Mouse (Mus musculus) erythroid progenitor cell, adult 5-6 weeks (primary cell): ENCODE data around the gene Mapk6. TPM values are rescaled to one million over a fixed set of nuclear protein-coding genes. Genes with fewer than 3 reads are reported as not detected.
A peak's percentile ranks its signal among the peaks of the same experiment; 100 is the strongest.

Experiments used
- ATAC-seq: replicated peaks from 2 replicates; pipeline ENCODE4 v1.8.0; 2016; ENCODE audit warnings: moderate number of reproducible peaks, mild to moderate bottlenecking, moderate TSS enrichment, inconsistent platforms; ENCODE audit not compliant: poor library complexity, low FRiP score, severe bottlenecking
- total RNA-seq, 2 experiments: library from RNA; stranded (forward) in 1 of 2; stranded (reverse) in 1 of 2; fragments of 150-400 nt in 1 of 2; fragments of 186-747, 209-891 nt in 1 of 2; gene quantifications; 2 replicates each; pipeline versions ENCODE4 v1.2.3 to v1.2.4; 2015 to 2017; ENCODE audit warnings: low replicate concordance in 2 of 2

The Mapk6 gene
- total RNA-seq, 2 experiments from 2014 or later = 4.1 to 7.1 TPM

DNA sequence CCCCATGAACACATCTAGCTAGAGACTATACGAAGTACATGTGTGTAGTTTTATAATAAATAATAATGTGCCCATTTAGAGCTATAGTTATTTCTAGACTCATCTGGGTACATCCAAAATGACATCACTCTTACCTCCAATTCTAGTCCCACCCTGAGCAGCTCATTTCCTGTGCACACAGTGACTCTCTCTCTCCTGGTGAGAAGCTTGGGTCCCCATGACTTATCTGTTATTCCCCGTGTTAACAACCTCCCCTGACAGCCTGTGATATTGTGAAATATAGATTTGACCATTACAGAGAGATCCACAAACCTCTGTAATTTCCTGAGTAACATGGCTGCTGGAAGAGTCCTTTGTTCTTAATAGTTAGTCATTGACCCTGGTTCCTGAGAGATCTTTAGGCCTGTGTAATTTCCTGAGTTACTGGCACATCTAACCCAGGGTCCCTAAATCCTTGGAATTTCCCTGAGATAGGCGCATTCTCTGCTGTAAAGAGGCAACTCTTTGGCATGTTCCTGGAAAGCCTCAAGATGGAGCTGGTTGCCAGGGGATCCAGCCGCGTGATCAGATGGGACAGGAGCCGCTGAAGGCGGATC is 16.1 kb upstream of the Mapk6 start:
- ATAC-seq = no peak

DNA sequence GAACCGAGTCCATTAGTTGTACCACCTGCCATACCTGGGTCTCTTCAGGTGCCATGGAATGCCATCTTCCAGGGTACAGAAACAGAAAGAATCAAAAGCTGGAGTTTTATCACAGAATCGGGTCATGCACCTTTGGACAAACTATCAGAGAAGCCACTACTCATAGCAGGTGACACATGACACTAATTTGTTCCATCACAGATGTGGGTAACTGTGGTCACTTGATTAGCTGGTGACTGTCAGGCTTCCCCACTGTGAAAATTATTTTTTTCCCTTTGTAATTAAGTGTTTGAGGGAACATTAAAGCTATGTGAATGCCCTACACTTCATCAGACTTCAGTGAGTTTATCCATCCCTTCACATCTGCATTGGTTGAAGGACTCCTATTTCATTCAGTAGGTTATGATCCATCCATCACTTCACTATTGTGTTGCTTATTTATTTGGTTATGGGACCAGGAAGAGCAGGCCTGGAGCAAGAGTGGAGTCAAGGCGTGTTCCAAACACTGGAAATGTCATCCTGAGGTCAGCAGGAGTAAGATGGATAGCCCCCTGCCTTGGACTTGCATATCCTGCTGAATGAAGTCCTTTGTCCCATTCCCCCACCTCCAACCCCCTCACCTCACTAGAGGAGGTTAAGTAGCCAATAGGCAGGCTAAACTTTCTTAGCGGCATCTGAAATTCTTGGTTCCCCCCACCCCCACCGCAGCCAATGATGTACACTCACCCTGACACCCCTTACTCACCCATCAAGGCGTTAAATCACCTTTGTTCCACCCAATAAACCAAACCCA is 14.7 kb upstream of the Mapk6 start:
- ATAC-seq = no peak

DNA sequence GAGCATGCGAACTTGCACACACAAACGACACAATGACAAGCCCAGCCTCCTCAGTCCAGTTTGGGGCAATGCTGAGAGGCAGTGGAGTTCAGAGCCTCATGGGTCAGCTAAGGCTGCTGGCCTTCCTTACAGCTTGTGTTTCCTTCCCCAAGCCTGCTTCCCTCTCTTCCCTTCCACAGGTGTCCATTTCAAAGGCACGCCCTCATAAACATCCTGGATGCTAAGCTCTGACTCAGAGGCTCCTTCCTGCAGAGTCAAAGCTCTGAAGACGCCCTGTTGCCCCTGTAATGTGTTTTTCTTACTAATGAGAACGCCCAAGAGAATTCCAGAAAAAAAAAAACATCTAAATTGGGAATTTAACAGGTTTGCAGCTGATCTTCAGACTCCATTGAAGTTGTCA is 13.9 kb upstream of the Mapk6 start:
- no peak for ATAC-seq

DNA sequence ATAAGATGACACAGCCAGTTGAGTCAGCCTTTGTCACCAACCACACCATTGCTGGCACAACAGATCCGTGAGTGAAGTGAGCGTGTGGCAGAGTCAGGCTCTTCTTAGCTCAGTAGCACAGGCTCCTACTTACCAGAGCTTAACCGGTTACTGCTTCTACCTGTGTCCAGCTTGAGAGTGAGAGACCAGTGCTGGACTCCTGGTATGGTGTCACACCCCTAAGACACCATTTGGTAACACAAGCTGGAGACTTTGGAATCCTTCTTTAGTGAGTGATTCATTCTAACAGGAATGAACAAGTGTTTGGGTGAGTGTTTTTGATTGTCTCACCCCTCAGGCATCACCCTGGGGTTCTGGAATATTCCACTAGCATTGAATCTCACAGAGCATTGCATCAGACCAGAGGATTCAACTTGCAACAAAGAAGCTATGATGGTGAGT is 12.5 kb upstream of the Mapk6 start:
- ATAC-seq = no peak

DNA sequence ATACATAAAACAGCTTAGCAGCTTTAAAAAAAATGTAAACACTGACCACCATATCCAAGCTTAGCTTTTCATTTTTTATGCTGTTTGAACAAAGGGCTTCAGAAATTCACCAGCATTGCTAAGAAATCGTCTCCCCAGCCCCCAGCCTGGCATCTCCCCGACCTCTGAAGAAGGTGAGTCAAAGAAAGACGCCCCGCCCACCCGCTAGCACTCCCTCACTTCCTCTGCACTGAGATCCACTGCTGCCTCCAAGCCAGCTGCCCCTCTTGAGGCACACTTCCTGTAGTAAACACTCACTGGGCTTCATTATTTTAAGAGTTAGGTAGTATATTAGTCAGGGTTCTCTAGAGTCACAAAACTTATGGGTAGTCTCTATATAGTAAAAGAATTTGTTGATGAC is 4.4 kb upstream of the Mapk6 start:
- ATAC-seq = no peak

DNA sequence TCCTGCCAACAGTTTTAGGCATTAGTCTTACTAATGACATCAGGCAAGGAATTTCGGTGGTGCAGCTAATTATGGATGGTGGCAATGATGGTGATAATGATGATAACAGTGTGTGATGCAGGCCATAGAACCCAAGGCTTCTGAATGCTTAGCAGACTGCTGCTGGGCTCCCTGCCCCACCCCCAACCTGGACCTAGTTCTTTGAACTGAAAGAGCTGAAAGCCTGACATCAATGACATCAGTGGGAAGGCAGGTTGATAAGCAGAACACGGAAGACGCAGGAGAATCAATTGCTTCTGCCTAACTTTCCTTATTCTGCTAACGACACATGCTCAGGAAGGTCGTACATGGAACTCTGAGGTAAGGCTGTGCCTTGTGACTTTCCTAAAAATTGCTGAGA is 3.4 kb upstream of the Mapk6 start:
- no peak for ATAC-seq

DNA sequence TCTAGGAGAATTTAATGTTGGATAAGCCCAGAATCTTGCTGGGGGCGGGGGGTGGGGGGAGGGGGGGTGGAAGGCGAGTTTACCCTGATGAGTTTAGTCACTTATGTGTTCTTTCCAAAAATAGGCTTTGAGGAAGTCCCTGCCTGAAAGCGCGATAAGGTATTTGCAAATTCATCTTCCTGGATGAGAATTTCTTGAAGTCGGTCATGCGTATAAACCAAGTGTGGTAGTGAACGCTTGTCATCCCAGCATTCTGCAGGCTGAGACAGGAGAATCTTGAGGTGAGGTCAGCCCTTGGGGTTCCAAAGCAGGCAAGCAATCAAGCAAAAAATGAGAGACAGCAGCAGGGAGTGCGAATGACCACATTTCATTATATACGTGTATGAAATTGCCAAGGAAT is 1.8 kb upstream of the Mapk6 start:
- no peak for ATAC-seq

DNA sequence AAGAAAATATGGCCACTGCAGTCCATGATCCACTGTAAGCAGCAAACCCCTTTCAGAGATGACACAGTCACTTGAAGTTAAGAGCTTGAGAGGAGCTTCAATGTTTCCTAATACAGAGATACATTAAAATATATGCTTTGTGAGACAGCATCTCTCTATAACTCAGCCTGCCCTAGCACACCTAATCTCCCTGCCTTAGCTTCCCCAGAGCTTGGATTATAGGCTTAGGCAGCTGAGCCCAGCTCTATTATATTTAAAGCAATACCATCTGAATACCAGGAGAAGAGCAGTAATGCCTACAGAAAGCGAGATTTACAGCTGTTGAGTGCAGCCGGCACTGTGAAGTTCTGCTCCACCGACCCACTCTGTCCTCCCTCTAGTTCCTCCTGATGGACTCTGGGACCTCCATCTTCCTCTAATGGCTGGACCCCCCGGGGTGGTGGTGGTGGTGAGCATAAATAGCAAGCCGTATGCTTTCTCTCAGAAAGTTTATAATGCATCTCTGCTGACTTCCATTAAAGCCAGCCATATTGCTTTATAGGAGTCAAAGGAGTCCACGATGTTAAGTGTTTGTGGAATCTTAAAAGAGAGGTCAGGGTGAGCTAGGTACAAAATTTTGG is 1.2 kb upstream of the Mapk6 start:
- no peak for ATAC-seq

DNA sequence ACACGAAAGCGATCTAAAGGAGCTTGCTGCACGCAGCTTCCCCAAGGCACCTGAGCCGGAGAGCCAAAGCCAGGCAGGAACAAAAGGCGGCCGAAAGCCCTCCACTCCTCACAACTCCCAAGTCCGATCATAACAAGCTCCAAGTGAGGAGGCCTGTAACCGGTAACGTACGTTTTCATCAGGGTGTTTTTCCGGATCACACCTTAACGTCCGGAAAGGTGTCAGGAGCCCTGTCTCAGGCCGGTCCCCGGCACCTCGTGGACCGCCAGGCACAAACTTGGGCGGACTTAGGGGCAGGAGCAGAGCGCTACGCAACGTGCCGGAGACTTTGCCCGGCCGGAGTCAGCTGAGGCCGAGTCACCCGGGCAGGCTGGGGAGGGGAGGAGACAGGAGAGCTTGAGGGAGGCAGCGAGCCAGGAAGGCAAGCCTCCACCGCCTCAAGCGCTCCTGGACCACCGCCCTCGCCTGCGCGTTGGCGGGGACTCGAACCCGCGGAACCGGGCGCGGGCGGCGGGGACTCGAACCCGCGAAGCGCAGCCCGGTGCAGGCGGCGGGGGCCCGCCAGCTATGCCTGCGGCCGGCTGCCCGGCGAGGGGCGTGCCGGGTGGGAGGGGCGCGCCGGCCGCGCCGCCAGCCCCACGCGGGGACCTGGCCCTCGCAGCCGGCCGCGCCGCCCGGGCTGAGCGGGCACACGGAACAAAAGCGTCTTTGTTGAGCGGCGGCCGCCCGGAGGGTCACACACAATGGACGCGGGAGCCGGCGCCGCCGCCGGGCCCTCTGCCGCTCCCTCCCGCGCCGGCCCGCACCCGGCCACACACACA is 564 bp downstream of the Mapk6 start:
- peak; percentile 53 for ATAC-seq

DNA sequence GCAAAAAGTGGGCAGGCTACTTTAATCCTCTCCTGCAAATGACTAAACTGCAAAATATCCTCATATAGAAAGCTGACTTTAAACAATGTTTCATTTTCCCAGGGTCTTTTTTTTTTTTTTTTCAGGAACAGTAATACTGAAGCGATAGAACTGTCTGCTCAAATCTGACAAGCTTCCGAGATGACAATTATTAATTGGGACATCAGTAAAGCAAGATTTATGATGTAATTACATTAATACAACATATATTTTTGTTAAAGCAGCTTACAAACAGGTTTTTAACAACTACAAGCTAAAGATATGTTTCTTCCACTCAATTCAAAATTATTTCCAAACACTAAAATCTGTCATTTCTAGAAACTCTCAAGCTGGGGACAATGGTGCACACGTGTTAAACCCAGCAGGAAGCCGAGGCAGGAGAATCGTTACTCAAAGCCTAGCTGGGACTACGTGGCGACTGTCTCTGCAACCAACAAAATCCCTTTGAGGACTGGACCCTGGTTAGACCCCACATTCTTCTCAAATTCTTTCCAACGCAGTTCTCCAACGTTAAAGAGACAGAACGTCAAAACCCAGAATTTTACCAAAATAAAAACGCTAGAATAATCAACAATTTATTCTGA is 1.5 kb downstream of the Mapk6 start:
- no peak for ATAC-seq

DNA sequence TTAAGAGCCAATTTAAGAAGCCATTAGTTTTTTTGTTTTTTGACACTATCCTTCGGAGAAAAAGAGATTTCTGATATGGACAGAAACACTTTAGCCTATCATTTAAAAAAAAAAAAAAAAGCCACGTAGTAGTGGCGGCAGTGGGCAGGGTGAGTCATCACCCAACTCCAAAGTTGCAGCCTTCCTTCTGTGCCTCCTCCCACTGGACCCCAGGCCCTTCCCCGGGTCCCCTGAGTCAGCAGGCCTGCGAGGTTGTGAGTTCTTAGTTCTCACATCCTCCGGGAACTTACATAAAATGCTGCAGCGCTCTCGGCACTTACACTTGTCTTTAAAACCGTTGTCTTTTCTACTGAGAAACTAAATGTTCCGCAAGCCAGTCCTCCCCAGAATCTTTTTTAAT is 2.0 kb downstream of the Mapk6 start:
- ATAC-seq = no peak

DNA sequence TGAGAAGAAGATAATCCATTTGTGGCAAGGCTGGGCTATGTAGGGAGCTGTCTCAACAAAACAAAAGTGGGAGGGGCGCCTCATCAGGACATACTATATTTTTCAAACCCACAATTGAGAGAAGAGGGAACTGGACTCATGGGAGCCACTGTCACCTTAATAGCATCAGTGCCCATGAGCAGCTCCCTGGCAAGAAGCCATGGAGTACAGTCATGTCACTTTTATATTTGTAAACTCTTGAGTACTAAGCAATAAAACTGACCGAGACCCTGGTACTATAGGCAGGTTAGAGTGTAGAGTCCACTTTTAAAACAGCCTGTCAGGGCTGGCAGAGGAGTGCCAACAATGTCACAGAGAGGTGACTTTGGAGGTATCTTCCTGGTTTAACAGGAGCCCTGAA is 3.7 kb downstream of the Mapk6 start:
- ATAC-seq = no peak

DNA sequence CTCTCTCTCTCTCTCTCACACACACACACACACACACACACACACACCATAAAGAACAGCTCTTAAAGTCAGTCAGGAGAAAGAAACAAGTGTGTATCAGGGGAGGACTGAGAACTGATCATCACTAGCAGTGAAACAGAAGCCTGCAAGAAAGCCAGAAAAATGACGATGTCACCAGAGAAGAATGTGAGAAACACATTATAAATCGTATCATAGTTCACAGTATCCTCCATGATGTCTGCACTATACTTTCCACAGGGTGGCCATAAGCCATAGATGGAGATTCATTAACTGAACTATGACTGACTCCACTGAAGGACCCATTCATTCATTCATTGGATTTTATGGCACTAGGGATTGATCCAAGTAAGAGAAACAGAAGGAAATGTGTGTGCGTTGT is 6.3 kb downstream of the Mapk6 start:
- no peak for ATAC-seq

DNA sequence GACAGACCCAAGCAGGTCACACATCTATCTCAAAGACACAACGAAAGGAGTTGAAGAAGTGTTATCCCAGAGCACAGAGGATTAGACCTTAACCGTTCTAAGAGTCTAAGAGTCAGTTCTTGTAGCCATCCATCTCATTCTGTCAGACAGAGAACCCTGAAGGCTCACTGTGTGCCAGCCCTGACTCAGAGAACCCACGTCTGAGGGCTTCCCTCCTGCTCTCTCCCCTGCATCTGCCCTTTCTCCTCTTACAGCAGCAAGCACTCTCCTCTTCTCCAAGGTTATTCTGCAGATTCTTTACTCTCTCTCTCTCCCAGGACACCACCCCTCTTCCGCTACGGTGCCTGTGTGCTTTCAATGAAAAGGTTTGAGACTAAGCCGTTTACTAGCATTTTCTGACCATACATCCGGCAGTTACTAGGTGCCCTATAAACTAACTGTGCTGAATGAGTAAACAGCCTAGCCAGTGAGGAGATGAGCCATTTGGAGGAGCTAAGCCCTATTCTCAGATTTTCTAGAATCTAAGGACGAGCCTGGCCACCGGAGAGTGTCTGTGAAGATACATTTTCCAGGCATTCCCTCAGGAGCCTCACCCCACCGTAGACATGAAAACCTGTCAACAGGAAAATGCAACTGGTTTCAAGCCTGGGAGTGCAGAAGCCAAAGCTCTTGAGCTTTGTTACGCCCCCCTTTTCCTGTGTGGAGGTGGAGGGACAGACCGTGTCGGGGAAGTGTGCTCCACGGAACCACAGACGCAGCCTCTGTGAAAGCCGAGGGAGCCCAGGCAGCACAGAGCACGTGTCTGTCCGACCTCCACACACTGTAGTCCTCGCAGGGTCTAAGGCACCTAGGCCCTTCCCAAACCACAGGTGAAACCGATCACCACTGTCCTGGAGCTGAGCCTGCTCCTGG is 8.0 kb downstream of the Mapk6 start:
- ATAC-seq = 0 out of 2 replicates have a peak, but pooled peaks have one; percentile 35

DNA sequence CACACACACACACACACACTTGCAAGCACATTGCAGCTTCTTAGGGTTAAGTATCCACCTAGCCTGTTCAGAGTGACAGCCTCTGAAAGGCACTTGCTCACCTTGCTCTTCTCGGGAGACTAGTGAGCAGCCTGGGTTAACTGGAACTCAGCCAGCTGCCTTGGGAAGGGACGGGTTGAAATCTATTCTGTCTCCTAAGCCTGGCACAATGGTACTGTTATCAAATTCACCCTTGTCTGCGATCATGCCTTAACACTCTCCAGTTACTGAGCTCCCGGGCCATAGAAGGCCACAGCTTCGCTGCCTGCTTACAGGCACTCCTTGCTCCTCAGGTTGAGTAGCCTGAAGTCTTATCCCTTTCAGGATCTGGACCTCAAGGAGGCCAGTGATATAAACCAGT is 9.2 kb downstream of the Mapk6 start:
- no peak for ATAC-seq

DNA sequence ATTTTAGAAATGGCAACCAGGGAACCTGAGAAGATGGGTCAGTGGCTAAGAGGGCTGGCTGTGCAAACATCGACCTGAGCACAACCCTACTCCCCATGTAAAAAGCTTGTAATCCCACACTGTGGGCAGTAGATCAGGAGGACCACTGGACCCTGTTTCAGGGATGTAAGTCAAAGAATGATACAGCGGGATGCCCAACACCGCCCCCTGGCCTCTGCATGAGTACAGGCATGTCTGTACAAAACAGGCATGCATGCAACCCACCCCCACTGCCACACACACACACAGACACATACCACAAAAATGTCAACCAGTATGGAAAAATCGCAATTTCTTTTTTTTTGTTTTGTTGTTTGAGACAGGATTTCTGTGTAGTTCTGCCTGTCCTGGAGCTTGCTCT is 10.7 kb downstream of the Mapk6 start:
- ATAC-seq = no peak

DNA sequence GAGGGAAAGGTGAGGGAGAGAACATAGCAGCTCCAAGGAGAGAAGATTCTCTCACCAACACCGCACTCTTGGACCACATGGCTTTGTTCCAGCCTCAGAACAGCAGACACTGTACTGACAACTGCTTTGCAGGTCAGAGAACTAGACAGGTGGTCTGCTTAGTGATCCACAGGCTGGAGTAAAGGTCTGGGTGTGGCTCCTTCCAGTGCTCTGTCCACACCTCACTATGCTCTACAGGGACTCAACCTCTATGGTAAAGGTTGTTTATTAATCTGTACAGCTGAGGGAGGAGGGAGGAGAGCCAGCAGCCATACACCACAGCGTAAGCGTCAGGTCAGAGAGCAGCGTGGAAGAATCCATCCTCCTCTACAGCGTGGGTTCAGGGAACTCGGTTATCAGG is 13.8 kb downstream of the Mapk6 start:
- ATAC-seq = no peak

DNA sequence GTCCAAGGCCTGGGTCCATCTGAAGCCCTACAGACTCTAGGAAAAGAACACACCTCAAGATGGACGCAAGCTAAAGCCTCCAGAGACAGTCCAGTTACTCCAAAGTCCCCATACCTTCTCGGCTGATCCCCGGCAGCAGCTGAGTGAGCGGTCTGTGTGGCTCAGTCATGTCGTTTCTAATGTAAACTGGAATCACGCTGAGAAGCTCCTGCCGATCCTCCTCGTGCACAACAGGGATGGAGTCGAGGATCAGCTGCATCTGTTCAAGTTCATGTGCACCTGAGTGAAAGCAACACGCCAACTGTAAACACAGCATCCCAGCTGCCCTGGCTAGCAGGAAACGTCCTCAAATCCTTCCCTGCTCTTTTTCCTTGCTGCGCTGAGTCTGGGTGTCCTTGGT is 16.6 kb downstream of the Mapk6 start:
- no peak for ATAC-seq
